Mouse (Mus musculus) layer of hippocampus, adult 11-12 months (tissue): ENCODE results near the gene Mki67.
"Not testable (repeated sequence)": the region's sequence is repeated elsewhere in the genome, so short reads cannot be mapped to it uniquely, and the experiment has no call there.

ENCODE experiments used
- DNase-seq: peaks from one replicate; pipeline ENCODE4 v3.0.0; 2022; ENCODE audit warnings: low spot score

Mki67 gene

GRCm38 (mm10) chr7:135716968-135717557 is 902 bp upstream of the Mki67 start:
- no peak for DNase-seq

DNA sequence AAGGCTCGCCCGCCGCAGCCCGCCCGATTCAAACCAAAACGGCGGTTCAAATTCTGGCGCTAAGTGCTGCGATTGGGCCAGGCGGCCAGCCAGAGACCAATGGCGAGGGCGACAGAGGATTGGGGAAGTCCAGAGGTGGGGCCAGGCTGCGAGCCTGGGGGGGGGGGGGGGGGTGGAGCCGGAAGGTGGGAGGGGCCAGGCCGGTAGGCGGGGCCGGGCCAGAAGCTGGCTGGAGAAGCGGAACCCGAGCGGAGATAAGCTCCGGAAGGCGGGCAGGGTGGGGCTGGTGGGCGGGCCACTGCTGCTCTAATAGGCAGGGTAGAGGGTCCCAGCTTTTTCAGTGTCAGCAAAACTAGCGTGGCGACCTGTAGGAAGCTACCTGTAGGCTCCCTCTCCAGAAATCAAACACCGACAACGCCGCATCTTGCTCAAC is 300 bp upstream of the Mki67 start:
- DNase-seq, result peak; percentile 76

GRCm38 (mm10) chr7:135715166-135715565 is 995 bp downstream of the Mki67 start:
- DNase-seq, result no peak

- DNase-seq, result no peak
Observed at GRCm38 (mm10) chr7:135713326-135713725, 2.8 kb downstream of the Mki67 start.

DNA sequence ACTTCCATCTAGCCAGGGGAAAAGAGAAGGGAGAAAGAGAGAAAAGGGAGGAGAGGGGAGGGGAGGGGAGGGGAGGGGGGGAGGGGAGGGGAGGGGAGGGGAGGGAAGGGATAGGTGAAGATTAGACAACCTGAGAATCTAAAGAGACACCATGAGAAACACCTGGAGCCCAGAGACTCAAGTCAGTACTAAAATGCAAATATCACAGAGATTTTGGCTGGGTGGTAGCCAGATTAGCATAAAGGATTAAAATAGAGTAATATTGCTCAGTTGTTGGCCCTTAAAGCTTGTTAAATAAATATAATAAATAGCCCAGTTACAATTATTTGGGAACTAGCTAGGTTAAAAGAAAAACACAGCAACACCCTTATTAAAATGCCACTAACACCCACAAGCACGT is 3.6 kb downstream of the Mki67 start:
- no peak for DNase-seq

- DNase-seq, result no peak
Observed at GRCm38 (mm10) chr7:135710702-135711101, 5.5 kb downstream of the Mki67 start.

DNA sequence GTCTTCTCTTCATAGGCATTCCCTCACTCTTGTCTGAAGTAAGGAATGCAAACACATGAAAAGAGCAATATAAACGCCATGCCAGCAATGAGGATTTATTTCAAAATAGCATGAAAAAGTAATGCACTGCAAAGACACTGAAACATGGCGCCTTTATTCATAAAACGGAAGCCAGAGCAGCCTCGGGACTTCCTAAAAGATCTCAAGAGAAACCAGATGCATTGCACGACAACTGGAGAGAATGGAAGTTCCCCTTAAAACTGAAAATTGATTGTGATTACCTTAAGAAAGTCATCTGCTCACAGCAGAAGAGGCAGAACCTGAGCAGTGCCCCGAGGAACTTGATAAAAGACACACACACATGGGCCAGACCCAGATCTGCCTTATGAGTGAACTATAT is 10.4 kb downstream of the Mki67 start:
- DNase-seq, result no peak

GRCm38 (mm10) chr7:135705083-135705482 is 11.1 kb downstream of the Mki67 start:
- no peak for DNase-seq

- no peak for DNase-seq
Observed at GRCm38 (mm10) chr7:135704251-135704650, 11.9 kb downstream of the Mki67 start.

GRCm38 (mm10) chr7:135703600-135704148 is 12.5 kb downstream of the Mki67 start:
- no peak for DNase-seq

DNA sequence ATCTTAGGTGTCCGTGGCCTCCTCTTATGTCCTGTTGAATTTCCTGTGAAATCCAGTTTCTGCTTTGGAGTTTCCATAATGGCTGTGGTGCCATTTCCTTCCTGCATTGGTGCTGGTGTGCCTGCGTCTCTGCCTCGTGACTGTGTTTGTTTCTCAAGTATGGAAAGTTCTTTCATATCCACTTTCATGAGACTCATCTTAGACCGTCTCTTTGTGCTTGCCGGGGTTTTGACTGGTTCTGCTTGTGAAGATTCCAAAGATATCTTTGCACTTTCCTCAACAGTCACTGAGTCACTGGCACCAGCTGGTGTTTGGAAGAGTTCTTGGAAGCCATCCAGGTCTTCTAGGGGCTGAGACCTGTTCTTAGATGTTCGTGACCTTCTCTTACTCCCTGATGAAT is 16.8 kb downstream of the Mki67 start:
- DNase-seq, result not testable (repeated sequence)

DNA sequence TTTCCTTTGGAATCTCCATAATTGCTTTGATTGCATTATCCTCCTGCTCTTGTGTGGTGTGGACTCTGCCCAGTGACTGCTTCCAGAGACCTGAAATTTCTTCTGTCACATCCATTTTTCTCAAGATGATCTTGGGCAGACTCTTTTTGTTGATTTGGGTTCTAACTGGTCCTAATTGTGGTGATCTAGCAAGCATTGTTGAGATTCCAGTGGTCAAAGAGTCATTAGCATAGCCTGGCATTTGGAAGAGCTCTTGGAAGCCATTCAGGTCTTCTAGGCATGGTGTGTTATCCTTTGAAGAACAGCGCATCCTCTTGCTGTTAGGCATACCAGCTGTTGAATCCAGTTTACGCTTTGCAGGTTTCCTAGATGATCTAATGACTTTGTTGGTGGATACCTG is 17.8 kb downstream of the Mki67 start:
- no peak for DNase-seq

DNA sequence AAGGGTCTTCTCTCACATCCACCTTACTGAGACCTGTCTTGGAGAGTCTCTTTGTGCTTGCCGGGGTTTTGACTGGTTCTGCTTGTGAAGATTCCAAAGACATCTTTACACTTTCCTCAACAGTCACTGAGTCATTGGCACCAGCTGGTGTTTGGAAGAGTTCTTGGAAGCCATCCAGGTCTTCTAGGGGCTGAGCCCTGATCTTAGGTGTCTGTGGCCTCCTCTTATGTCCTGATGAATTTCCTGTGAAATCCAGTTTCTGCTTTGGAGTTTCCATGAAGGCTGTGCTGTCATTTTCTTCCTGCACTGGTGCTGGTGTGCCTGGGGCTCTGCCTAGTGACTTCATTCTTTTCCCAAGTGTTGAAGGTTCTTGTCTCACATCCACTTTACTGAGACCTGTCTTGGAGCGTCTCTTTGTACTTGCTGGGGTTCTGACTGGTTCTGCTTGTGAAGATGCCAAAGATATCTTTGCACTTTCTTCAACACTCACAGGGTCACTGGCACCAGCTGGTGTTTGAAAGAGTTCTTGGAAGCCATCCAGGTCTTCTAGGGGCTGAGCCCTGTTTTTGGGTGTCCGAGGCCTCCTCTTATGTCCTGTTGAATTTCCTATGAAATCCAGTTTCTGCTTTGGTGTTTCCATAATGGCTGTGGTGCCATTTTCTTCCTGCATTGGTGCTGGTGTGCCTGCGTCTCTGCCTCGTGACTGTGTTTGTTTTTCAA is 19.0 kb downstream of the Mki67 start:
- DNase-seq, result not testable (repeated sequence)

DNA sequence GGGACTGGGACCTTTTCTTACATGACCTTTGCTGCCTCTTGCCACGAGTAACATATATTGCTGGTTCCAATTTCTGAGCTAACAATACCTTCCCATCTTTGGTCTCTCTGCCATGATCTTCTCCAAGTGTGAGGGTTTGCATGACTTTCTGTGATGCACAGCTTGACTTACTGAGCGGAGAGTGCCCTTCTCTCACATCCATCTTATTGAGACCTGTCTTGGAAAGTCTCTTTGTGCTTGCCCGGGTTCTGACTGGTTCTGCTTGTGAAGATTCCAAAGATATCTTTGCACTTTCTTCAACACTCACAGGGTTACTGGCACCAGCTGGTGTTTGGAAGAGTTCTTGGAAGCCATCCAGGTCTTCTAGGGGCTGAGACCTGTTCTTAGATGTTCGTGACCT is 20.0 kb downstream of the Mki67 start:
- no peak for DNase-seq

GRCm38 (mm10) chr7:135694796-135695195 is 21.4 kb downstream of the Mki67 start:
- DNase-seq, result no peak

DNA sequence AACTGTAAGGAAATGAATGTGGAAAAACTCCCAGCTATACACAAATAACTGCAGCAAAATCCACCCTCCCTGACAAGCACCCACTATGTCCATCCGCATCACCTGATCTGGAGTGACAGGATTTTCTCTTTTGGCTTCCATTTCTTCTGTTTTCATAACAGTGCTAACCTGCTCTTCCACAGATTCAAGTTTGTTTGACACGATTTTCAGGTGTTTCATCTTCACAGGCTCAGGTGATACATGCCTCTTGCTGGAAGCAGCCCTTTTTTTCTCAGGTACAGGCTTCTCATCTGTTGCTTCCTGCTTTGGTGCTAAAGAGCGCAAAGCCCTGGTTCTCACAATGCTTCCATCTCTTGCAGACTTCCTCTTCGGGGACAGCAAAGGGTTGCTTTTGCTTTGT is 22.0 kb downstream of the Mki67 start:
- DNase-seq, result no peak

DNA sequence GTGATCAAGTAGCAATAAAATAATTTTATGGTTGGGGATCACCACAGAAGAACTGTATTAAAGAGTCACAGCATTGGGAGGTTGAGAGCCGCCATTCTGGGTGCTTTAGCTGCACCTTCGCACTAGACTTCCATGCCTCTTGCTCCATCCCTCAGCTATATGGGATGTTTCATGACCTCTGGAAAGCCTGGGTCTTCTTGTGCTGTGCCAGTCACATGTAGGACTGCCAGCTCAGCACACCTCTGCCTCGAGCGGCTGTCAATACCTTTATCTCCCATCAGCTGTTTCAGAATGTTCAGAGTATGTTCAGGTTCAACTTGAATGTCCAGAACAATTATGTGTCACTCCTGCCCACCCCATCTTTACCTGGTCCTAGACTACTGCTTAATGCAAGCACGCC is 24.2 kb downstream of the Mki67 start:
- DNase-seq, result no peak

DNA sequence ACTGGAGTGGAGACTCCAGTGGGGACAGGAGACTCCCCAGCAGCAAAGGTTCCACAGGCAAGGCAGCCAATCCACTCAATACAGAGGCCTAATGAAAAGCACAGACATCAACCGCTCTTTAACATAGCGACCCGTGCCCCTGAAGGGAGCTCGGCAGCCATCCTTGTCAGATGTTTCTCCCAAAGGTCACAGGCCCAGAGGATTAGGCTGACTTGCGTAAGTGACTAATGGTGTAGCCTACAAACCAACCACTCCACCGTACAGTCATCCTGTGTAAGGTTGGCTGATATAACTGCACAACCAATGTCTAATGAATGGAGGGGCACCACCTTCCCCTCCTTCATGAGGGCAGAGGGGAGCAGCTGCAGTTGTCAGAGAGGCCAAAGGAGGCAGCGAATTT is 26.8 kb downstream of the Mki67 start:
- no peak for DNase-seq

- DNase-seq, result no peak
Observed at GRCm38 (mm10) chr7:135684938-135685337, 31.2 kb downstream of the Mki67 start.

- not testable (repeated sequence) for DNase-seq
Observed at GRCm38 (mm10) chr7:135684098-135684497, 32.1 kb downstream of the Mki67 start.

DNA sequence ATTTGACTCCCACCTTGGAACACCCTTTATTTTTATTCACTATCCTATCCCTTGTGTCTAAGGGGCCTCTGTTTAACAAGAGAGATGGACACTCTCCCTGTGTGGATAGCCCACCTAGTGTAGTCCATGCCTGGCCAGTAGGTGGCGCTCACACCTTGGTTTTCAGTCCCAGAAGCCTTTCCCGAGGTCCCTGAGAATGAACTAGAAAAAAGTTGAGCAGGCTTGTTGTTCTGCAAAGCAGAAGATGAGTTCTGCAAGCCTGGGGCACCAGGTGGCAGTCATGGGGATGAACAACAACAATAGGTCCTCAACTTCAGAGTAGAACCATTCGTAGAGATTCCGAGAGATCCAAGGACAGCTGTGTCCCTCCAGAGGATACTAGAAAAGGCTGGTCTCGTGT is 35.8 kb downstream of the Mki67 start:
- DNase-seq, result no peak

DNA sequence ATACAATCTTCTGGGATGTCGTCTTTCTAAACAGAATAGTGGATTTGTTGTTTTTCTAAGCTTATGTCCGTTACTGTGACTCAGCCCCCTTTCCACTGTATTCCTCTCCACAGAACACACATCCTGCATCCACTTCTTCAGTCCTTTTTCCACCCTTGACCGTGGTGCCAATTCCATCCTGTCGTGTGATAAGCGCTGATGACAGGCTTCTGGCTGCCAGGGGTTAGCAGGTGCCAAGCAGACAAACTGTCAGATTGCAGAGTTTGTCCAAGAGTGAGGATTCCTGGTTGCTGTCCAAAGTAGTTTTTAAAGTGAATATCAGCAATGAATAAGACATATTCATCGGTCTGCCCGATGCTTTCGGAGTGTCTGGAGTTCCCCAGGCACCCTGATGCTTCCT is 39.4 kb downstream of the Mki67 start:
- no peak for DNase-seq

DNA sequence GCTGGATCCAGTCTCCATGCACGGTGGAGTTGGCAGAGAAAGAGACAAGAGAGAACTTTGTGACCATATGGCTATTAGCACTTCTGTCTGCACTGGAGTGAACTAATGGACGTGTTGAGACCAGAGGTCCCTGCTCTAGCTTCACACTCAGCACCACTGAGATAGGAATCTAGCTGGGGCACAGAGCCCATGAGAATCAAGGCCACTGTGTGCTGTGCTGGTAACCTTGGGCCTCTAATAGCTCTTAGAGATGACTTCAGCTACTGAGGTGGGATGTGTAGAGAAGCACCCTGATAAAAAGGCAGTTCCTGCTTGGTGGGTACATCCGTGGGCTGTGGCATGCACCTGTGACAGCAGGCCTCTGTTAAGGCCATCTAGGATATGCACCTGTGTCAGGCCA is 42.6 kb downstream of the Mki67 start:
- no peak for DNase-seq
